Mouse (Mus musculus) lung, adult 18-20 months (tissue): Measurements from ENCODE around the gene 1700102P08Rik.

Source experiments
- DNase-seq, 2 experiments: peaks; one replicate each; pipeline ENCODE4 v3.0.0; 2022; ENCODE audit warnings: mixed read lengths in 2 of 2

Gene 1700102P08Rik

DNA sequence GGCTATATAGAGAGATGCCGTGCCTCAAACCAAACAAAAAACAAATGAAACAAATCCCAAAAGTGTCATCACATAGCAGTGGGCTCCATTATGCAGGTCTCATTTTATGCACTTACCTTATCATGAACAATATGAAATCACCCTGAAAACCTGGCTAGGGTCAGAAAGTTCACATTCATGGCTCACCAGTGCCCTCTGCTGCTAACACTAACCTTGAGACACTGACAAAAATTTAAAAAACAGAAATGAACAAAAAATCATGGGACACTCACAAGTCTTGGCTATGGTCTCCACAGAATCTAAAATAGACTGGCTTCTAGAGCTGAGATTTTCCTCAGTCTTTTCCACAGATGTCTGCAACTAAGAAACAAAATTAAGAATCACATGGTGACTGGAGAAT lies 19.6 kb downstream of the 1700102P08Rik start:
- peak in 1 of 2 experiments; percentile 13 for DNase-seq

DNA sequence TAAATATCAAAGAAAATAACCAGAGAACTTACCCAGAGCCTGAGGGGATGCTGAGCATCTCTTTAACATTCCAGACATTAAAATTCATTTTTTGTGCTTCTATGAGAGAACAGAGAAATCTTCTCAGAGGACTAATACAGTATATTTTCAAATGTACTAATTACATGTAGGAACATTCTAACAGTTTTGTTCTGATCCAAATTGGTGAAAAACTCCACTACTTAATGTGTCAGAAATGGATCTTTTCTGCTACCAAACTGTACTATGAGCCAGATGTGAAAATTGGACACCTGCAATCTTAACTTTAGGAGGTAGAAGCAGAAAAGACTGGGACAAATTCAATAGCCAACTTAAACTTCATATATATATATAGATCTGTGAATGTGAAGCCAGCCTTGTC lies 35.8 kb downstream of the 1700102P08Rik start, which contains the start of gene Ccdc36:
Gene Ccdc36, minus strand, starts transcription at position 101 of the 400 bp plus-strand sequence.
- DNase-seq, result no peak

DNA sequence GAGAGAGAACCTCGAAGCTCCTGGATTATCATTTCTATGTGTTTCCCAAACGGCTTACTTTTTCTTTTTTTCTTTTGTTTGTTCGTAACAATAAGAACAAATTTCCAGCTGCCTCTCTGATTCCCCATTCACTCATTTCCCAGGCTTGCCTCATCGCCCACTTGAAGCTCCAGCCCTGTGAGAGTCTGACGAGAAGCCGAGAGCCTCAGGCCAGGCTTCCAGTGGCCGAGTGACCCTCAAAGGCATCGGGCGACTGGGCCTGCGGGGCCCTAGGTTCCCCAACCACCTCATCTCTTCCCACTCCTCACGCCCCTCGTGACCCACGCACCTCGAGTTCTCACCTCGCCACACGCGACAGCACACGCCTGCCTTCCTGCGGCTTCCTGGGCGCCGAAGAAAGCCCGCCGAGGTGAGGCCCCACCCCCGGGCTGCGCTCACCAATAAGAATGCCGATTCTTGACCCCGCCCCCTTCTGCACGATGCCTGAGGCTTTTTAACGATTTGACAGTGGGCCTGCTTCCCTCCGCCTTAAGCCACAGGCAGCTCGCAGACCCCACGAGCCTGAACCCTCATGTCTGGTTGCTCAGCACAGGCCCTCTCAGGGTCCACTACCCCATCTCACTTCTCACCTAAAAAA lies 38.9 kb downstream of the 1700102P08Rik start:
- DNase-seq, result no peak

DNA sequence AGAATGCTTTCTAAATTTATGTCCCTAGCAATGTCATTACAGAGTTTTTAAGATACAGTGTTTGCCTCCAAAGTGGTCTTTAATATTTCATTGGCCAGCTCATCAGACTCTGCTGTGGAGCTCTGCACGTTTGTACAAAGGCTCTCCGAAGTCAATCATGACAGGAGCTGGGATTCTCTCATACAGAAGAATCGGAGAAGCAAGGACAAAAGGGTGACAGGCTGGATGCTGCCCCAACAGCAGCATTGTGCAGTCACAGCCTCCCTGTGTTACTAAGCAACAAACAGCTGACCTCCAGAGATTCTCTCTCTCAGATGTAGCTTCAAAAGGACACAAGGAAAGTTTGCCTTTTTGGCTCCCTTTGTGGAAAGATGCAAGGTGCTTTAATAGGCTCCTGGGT lies 43.6 kb downstream of the 1700102P08Rik start, which contains the start of gene BC048562:
Gene BC048562, plus strand, starts transcription at position 301 of the 400 bp plus-strand sequence.
- no peak for DNase-seq

DNA sequence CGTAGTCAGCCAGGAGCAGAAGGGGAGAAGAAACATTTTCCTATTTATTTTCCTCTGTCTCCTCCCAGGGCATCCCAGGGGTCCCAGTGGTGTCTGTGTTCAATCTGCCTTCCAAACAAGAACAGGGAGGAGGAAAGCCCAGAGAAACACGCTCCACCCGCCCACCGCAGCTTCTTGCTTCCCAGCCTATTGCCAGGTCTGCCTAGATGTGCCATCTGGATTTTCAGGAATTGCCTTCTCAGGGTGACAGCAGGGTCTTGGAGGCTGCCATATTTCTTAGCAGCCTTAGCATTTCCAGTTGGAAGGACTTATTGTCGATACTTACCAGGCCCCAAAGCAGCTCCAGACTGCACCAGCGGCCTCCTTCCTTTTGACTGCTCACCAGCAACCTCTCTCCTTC lies 46.6 kb downstream of the 1700102P08Rik start:
- no peak for DNase-seq

DNA sequence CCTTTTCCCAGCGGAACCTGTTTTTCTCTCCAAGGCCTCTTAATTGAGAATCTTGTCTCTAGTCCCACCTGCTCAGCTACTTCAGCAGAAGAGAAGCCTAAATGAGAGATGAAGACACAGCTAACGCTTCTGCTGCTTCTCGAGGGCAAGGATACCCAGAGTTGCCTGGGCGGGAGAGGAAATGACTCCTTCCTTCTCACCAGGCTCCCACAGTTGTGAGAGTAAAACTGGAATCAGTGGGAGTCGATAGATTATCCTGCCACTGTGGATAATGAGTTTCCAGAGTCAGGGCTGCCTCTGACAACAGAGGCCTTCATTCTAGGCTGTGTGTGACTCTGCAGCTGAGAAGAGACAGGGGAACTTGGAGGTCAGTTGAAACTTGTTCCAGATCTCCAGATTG lies 47.9 kb downstream of the 1700102P08Rik start:
- no peak for DNase-seq

DNA sequence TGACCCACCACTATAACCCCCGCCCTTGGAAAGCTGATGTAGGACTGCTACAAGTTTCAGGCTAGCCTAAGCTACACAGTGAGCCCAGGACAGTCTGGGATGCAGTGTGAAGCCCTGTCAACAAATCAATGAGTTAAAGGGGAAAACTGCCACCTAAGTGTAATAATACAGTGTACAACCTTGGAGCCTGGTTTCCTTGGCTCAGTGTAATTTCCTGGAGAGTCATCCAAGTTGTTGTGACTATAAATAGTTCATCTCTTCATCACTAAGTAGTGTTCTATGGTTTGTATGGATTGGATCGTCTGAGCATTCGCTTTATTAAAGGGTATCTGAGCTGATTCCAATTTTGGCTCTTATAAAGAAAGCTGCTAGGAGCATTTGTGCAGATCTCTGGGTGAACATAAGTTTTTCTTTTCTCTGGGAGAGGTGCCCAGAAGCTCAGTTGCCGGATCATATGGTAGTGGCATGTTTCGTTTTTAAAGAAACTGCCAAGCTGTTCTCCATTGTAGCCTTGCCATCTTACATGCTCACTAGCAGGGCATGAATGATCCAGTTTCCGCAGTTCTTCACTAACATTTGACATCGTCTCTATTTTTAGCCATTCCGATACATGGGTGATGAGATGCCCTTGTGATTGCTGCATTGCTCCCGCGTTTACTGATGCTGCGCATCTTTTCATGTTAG lies 48.8 kb downstream of the 1700102P08Rik start:
- no peak for DNase-seq

DNA sequence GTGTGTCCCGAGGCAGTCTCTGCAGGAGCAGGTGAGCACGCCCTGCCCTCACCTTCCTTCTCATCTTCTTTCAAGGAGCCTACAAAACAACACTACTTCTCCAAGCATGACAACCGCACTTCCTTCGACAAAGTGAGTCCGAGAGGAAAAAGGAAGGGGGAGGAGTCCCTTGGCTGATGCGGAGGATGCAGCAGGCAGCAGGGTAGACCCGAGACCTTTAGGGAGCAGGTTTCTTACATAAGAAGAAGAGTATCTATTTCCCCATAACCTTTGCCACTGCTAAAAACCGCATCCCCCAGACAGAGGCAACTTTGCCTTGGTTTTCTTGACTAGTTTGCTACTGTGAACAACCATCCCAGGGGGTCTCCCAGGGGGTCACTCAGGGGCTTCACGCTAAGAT lies 52.5 kb downstream of the 1700102P08Rik start:
- DNase-seq, result no peak

DNA sequence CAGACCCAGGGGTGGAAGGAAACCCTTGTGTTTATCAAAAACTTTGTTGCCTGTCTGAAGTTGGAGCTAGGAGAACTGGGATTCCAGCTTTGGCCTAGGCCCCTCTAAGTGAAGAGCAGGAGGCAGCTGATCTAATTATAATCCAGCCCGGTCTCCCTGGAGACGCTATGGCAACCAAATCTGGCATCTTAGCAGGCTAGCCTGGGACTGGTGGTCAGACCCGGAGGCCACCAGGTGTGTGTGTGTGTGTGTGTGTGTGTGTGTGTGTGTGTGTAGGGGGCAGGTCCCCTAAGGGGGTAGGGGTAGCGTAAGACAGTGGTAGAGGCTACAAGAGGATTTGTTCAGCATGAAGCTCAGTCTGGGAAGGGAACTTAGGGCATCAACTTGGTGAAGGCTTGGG lies 57.3 kb downstream of the 1700102P08Rik start:
- no peak for DNase-seq

DNA sequence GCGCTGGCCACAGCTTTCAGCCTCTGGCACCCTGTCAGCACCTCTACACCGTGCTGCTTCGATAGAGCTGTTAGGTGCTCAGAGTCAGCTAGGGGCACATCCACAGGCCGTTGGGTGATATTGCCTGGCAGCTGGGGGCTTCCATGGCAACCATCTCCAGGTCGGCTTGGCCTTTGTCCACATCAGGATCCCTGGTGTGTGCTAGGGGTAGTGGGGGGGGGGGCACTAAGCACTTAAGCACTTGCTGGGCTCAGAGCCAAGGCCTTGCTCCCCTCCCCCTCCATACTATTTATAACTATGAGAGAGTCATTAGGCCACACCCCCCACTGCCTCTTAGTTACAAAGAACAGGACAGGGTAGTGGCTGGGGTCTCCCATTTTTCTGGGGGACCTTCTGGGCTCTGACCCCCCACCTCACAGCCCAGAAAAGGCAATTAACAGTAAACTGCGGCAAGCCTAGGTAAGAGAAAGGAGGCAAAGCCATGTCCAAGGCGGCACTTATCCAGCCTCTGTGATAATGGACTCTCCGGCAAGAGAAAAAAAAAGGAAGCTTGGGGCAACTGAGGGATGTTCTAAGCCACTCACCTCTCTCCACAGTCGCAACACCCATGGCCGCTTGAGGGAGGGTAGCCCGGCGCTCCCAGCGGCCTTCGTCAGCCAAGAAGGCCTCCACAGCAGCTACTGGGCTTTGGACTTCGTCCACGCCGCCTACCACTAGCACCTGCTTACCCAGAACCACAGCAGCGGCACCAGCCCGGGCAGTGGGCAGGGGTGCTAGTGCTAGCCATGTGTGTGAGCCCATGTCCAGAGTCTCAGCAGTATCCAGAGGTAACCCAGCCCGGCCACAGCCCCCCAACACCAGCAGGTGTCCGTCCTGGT lies 57.9 kb downstream of the 1700102P08Rik start:
- peak in 1 of 2 experiments; percentile 24 for DNase-seq

DNA sequence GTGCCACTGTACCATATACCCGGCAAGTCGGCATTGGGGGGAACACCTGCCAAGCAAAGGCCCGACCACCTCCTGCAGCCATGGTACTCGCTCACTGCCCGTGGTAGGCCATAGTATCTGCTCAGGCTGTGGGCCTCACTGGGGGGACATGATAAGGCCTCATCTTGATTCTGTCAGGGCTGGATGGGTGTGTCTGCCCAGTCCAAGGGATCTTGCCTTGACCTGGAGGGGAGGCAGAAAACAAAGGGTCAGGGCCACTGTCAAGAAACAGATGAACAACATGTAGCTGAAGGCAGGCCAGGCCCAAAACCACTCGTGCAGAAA lies 58.5 kb downstream of the 1700102P08Rik start:
- no peak for DNase-seq

DNA sequence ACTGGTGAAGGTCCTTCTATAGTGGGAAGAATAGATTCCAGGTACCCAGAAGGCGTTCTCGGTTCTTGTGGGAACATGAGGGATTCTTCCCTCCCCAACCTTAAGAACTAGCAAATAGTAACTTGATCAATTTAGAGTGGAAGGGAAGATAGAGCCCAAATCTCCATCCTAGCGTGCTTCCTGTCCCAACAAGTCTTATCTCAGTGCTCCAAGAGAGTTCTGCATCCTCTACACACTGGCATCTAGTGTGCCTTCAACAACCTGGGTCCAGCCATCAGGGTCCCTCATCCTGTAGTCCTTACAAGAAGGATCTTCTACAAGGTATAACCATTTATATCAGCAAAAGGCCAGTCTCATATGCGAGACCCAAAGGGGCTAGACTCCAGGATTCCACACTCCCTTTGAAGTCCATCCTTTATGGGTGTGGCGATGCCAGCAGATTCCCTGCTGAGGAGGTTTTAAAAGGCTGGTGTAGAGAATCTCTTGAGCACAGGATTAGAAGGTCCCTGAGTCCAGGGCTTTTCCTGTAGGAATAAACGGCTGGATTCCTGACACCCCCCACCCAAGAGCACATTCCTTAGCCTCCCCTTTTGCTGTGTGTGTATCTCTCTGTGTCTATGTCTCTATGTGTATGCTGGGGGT lies 59.0 kb downstream of the 1700102P08Rik start:
- no peak for DNase-seq

DNA sequence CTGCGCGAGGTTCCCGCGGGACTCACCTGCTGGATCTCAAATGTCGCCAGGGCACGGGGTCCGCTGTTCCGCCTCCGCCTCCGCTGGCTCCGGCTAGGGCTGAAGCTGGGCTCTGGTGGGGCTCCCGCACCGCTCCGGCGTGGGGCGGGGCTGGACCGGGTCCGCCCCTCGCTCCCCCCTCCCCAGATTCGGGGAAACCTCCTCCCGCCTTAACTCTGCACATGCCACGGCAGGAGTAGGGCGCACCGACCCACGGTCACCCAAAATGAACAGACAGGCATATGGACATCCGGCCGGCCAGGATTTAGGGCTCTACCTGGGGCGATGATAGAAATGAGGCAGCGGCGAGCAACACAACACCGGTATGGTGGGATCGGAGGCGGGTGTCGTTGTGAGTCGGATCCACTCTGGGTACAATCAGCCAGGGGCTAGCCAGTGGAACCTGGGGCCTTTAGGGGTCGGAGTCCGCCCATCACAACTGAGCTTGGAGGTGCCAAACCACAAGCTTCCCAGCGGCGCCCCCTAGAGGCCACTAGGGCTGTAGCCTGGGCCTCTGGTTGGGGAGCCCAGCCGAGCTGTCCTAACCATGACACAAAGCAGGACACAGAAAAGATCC lies 59.8 kb downstream of the 1700102P08Rik start:
- peak; percentile 77 to 84 for DNase-seq

DNA sequence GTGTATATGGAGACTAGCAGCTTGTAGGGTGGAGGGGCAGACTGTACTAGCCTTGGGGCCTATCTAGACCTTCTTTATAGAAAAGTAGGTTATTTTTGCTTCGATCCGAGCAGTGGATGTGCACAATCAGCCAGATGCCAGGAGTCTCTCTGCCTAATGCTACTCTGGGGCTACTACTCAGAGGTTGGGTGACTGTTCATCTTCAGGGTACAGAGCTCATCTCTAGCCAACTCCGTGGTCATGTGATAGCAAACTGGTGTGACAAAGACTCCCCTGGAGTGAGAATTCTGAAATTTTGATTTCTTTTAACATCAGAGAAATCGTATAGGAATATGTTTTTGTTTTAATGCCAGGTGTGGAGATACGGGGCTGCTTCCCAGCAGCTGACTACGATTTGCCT lies 60.3 kb downstream of the 1700102P08Rik start:
- no peak for DNase-seq

DNA sequence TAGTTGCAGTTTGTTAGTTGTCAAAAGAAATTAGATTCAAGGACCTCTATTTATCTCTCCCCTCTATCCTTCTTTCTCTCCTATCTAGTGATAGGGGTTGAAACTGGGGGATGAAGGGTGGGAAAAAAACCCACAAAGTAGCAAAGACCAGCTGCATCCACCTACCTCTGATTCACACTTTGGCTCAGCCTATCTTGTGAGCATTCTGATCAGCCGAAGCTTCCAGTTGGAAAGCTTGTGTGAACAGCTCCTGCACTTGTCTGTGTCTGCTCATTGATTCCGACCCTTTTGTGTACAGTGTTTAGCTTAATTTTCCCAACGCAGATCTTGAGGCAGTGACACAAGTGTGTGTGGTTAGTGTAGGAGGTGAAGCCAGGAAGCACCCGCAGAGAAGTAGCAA lies 60.9 kb downstream of the 1700102P08Rik start:
- DNase-seq, result no peak

DNA sequence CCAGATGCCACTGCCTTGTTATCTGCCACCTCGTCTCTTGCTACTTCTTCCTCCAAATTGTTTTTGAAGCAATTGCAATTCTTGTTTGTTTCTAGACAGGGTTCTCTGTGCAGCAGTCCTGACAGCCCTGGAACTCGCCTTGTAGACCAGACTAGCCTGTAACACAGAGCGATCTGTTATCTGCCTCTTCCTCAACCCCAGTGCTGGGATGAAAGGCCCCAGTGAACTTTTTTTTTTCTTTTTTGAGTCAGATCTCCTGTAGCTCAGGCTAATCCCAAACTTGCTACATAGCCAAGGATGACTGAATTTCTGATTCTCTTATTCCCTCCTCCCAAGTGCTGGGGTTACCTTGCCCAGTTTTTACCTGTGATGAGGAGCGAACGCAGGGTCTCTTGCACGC lies 61.8 kb downstream of the 1700102P08Rik start:
- no peak for DNase-seq

DNA sequence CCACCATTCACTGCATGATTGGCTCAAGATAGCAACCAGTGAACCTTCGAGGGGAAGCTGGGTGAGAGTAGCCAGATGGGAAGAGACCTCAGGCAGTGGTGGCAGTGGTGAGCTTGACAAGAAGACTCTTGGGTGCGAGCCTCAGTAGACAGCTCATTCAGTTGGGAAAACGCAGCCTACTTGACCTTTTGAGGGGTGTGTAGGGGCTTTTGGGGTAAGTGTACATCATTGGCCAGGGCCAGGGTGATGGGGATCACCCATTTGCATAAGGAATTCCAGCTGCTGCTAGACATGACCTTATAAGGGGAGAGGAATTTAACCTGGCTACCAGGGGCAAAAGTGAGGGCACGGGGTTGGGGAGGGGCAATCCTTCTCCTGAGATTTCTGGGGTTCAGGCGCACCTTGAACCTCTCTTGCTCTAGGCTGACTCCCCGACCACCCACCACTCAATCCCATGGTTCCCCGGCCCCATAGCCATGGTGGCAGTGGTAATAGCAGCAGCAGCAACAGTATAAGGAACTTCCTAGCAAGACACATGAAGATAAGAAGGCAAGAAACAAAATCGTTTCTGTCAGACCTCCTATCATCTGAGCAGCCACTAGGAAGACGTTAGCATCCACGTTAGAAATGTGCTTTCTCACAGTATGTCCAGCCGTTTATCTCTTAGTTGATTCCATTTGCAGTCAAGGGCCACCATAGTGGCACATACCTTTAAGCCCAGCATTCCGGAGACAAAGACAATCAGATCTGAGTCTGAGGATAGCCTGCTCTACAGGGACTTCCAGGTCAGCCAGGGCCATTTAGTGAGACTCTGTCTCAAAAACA lies 63.4 kb downstream of the 1700102P08Rik start:
- no peak for DNase-seq

DNA sequence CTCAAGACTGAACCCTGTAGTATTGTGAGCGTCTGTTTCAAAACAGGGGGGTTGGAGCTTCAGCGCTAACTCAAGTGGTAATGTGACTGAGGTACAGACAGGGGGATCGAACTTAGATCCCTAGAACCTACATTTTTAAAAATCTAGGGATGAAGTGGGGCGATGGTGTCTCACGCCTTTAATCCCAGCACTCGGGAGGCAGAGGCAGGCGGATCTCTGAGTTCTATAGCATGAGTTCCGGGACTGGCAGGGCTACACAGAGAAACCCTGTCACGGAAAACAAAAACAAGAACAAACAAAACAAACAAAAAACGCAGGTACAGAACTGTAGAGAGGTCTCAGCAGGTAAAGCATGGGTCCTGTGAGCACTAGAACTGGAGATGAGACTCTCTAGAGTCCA lies 64.3 kb downstream of the 1700102P08Rik start:
- DNase-seq, result no peak

DNA sequence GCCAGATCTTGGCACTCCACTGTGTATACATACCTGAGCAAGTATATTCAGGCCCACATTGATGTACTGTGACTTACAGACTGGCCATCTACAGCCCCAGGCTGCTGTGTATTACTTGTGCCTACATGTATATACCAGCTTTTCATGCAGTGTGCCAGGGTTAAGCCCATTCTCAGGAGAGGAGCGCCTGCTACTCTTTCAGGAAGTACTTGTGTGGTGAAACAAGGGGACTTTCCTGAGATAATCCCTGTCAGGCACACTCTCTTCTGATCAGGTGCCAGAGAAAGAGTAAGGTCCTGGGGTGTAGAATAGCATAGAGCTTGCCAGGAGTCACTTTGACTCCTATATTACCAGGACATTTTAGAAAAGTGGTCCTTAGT lies 67.3 kb downstream of the 1700102P08Rik start:
- DNase-seq, result peak in 1 of 2 experiments; percentile 16
